Mouse (Mus musculus) midbrain, embryonic 14.5 days (tissue): ENCODE measurements around the gene Brd3. TPM values are rescaled to one million over a fixed set of nuclear protein-coding genes. Genes with fewer than 3 reads are reported as not detected.

ENCODE experiments used
- ATAC-seq: fragments of 200-750 bp; cut with Nextera tagmentation; 2 replicates; pipeline ENCODE4 v1.8.0; 2017; ENCODE audit warnings: moderate number of reproducible peaks, moderate library complexity; ENCODE audit not compliant: low FRiP score, low TSS enrichment
- DNase-seq: peaks from one replicate; pipeline ENCODE4 v3.0.0-alpha.2; 2015
- H3K27ac ChIP-seq: fragments of 300-500 bp; sonication (generic); replicated peaks from 2 replicates; pipeline ENCODE4 v1.5.1; 2014; ENCODE audit warnings: mild to moderate bottlenecking, low read depth, low read length, moderate library complexity
- H3K27me3 ChIP-seq: fragments of 300-500 bp; sonication (generic); 2 replicates; pipeline ENCODE4 v1.6.1; 2014; ENCODE audit warnings: low read length, control low read depth, mixed read lengths; ENCODE audit not compliant: control insufficient read depth, insufficient read depth
- H3K36me3 ChIP-seq: fragments of 300-500 bp; sonication (generic); 2 replicates; pipeline ENCODE4 v1.6.1; 2014; ENCODE audit warnings: low read length, control low read depth; ENCODE audit not compliant: control insufficient read depth, insufficient read depth
- H3K4me1 ChIP-seq: fragments of 300-500 bp; sonication (generic); 2 replicates; pipeline ENCODE4 v1.6.1; 2014; ENCODE audit warnings: mild to moderate bottlenecking, antibody characterized with exemption, low read length, control low read depth; ENCODE audit not compliant: control insufficient read depth, insufficient read depth
- H3K4me2 ChIP-seq: fragments of 300-500 bp; sonication (generic); 2 replicates; pipeline ENCODE4 v1.6.1; 2014; ENCODE audit warnings: mild to moderate bottlenecking, low read length, moderate library complexity
- H3K4me3 ChIP-seq: fragments of 300-500 bp; sonication (generic); replicated peaks from 2 replicates; pipeline ENCODE4 v1.5.1; 2014; ENCODE audit warnings: low read depth, low read length
- H3K9ac ChIP-seq: fragments of 300-500 bp; sonication (generic); replicated peaks from 2 replicates; pipeline ENCODE4 v1.6.1; 2014; ENCODE audit warnings: mild to moderate bottlenecking, low read length, moderate library complexity
- H3K9me3 ChIP-seq: fragments of 300-500 bp; sonication (generic); 2 replicates; pipeline ENCODE4 v1.6.1; 2016; ENCODE audit warnings: low read length, control low read depth, mixed read lengths; ENCODE audit not compliant: control insufficient read depth
- WGBS: fragments of 180-500 bp; shearing (Covaris S2); extraction: QIAGEN DNeasy Blood & Tissue Kit; methylation state at CpG from one replicate; pipeline ENCODE4 v1.1.7; 2014; 5-methylcytosine and 5-hydroxymethylcytosine counted together
- polyA plus RNA-seq: library from polyadenylated mRNA; unstranded; fragments of >200 nt; fragmentation: Nextera tagmentation; extraction: Ambion mirVana; gene quantifications from 2 replicates; pipeline ENCODE4 v1.2.1, GENCODE M21; 2014

The Brd3 gene
- polyA plus RNA-seq, 1 experiment from 2014 or later = 174 TPM

GRCm38 (mm10) chr2:27446812-27447211 is 60.6 kb downstream of the Brd3 start:
- Histone ChIP-seq H3K27me3 (no peaks in the 10 kb centered on the region), H3K4me1 (peaks cover 12% of the 10 kb centered on the region), H3K4me2 (no peak overlapping the region), H3K27ac (no peak overlapping the region), H3K9ac (no peak overlapping the region), H3K9me3 (no peaks in the 10 kb centered on the region), H3K36me3 (peaks cover 74% of the 10 kb centered on the region), H3K4me3 (no peak overlapping the region)
- WGBS = 93% methylated on average over 8 of the region's 8 CpGs
- no peak for DNase-seq
- no peak for ATAC-seq

DNA sequence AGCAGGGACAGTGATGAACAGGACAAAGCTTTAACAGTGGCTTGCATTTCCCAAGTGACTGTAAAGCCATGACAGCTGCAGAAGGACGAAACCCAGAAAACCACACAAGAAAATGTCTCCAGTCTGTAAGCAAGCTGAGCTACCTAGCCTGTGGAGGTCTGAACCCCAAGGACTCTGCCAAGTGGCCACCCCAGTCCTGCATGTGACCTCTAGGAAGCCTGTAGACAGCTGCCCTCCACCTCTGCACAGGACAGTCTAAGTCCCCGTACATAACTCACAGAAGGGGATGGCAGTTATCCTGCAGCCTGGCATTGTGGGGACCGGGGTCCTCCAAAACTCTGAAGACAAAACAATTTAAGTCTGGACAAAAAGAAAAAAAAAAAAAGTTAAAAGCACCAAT is 61.6 kb downstream of the Brd3 start:
- no peak for ATAC-seq
- no peak overlapping the region for H3K4me3 ChIP-seq
- no peak overlapping the region for H3K4me2 ChIP-seq
- H3K9ac ChIP-seq = no peak overlapping the region
- H3K9me3 ChIP-seq = no peaks in the 10 kb centered on the region
- H3K4me1 ChIP-seq = peaks cover 12% of the 10 kb centered on the region
- H3K36me3 ChIP-seq = peaks cover 65% of the 10 kb centered on the region
- DNase-seq = no peak
- no peak overlapping the region for H3K27ac ChIP-seq
- WGBS = 96% methylated on average over 3 of the region's 3 CpGs
- H3K27me3 ChIP-seq = no peaks in the 10 kb centered on the region

DNA sequence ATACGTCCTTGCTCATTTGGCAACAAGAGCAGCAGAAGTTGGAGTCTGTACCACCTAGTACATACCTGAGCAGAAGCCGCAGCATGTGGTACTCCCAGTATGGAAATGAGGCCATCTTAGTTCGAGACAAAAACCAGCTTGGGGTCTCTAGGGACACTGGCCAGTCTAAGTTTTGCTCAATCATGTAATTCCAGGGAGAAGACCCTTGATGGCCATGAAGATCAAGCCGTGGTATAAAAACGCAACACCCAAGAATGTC is 64.1 kb downstream of the Brd3 start:
- peaks cover 41% of the 10 kb centered on the region for H3K36me3 ChIP-seq

DNA sequence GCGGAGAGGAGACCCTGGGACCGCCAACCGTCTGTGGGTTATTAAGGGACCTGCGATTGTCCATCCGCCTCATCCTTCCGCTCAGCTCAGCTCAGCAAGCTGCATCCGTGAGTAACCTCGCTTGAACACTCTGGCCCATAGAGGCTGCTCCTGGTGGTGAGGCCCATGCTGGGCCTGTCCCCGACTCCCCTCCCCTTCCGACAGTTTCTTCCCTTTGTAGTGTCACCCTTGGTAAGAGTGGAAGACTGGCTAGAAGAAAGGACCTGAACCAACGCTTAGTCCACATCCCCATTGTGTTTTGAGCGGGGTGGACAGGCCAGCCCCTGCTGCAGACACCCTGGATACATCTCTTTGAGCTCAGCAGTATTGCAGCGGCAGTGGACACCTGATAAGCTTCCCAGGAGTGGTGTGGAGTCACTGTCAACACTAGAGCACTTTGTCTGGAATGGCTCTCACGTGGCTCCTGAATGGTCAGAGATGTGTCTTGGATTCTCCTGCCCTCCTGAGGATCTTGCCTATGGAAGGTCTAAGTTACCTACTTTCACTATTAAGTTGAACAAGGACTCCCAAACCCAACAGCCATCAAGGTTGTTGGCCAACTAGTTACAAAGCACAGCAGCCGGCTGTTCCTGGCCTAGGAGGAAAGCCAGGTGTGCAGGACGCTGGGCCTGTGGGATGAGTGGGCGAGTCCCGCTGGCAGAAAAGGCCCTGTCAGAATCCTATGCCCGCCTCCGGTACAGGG is 64.6 kb downstream of the Brd3 start:
- Histone ChIP-seq H3K27ac (peak overlapping the region; percentile 68), H3K9ac (peak overlapping the region; percentile 66), H3K27me3 (no peaks in the 10 kb centered on the region), H3K9me3 (no peaks in the 10 kb centered on the region), H3K36me3 (peaks cover 36% of the 10 kb centered on the region), H3K4me2 (peak overlapping the region; percentile 69), H3K4me1 (peaks cover 12% of the 10 kb centered on the region), H3K4me3 (peak overlapping the region; percentile 61)
- DNase-seq = no peak
- ATAC-seq = no peak; the same call in 1 of the 2 replicates
- 35% methylated on average over 20 of the region's 20 CpGs for WGBS

More for the DNA sequence above, 64.1 kb downstream of the Brd3 start:
- Histone ChIP-seq H3K9ac (peak overlapping the region; percentile 66; the same call in 1 of the 2 replicates), H3K4me1 (peaks cover 12% of the 10 kb centered on the region), H3K27me3 (no peaks in the 10 kb centered on the region), H3K9me3 (no peaks in the 10 kb centered on the region), H3K4me3 (peak overlapping the region; percentile 61), H3K27ac (no peak overlapping the region), H3K4me2 (peak overlapping the region; percentile 69)
- DNase-seq (no peak), ATAC-seq (no peak)
- 73% methylated on average over 5 of the region's 5 CpGs for WGBS

GRCm38 (mm10) chr2:27441767-27442707 is 65.4 kb downstream of the Brd3 start, which contains the start of gene Brd3os:
TSS of gene Brd3os (plus strand) at chr2:27442324.
- Histone ChIP-seq H3K4me1 (peaks cover 12% of the 10 kb centered on the region), H3K9ac (peak within 1 kb of the TSS; percentile 66), H3K4me2 (peak within 1 kb of the TSS; percentile 69), H3K9me3 (no peaks in the 10 kb centered on the region), H3K27me3 (no peaks in the 10 kb centered on the region), H3K4me3 (peak within 1 kb of the TSS; percentile 61), H3K36me3 (peaks cover 27% of the 10 kb centered on the region), H3K27ac (peak within 1 kb of the TSS; percentile 75)
- peak; percentile 90 for ATAC-seq
- peak; percentile 99 for DNase-seq
- WGBS = under 1% methylated on average over 36 of the region's 36 CpGs

DNA sequence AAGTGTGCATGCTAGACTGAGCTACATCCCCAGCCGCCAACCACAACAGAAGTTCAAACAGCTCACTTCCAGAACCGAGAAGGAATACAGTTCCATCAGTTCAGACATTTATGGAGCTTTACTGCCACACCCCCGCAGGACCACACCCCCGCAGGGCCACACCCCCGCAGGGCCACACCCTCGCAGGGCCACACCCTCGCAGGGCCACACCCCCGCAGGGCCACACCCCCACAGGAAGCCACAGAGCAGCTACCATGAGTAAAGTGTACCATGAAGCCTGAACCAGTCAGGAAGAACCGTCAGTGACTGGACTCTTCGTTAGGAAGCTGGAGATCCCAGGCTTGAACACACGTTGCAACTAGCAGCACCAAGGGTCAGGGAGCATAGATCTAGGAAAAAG is 69.2 kb downstream of the Brd3 start:
- Histone ChIP-seq H3K4me1 (peaks cover 5% of the 10 kb centered on the region), H3K36me3 (no peaks in the 10 kb centered on the region), H3K9ac (no peak overlapping the region), H3K9me3 (no peaks in the 10 kb centered on the region), H3K4me2 (no peak overlapping the region), H3K4me3 (no peak overlapping the region), H3K27ac (no peak overlapping the region), H3K27me3 (no peaks in the 10 kb centered on the region)
- ATAC-seq (no peak), DNase-seq (no peak)
- 29% methylated on average over 11 of the region's 11 CpGs for WGBS

DNA sequence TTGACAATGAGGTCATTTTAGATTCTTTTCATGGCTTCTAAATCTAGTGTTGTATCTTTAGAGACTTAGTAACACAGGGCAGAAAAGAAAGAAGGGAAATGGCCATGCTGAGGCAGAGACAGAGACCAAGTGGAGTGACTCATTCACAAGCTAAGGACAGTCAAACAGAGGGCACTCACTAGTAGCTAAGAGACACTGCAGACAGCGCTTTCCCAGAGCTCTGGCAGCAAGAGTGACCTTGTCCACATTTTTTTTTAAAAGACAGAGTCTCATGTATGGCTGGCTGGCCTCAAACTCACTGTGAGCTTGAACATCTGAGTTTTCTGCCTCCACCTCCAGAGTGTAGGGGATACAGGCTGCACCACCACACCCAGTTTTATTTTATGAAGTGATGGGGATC is 69.6 kb downstream of the Brd3 start:
- ATAC-seq = no peak
- Histone ChIP-seq H3K4me1 (peaks cover under 1% of the 10 kb centered on the region), H3K4me2 (no peak overlapping the region), H3K27ac (no peak overlapping the region), H3K36me3 (no peaks in the 10 kb centered on the region), H3K9ac (no peak overlapping the region), H3K27me3 (no peaks in the 10 kb centered on the region), H3K4me3 (no peak overlapping the region), H3K9me3 (no peaks in the 10 kb centered on the region)
- no peak for DNase-seq
- WGBS = 57% methylated on average over 1 of the region's 1 CpGs

DNA sequence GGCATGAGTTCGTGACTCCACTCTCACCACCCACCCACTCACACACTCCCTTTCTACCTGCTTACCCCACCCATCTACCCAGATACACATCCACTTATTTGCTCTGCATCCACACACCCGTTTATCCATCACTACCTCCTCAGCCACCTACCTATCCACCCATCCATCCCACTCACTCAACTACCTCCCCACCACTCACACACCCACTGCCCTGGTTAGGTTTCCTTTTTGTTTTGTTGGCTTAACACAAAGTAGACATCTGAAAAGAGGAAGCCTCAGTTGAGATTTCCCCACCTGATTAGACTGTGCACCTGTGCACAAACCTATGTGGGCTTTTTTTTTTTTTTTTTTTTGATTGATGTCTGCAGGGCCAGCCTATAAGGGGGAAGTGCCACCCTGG is 74.9 kb downstream of the Brd3 start:
- Histone ChIP-seq H3K4me2 (no peak overlapping the region), H3K27ac (no peak overlapping the region), H3K4me3 (no peak overlapping the region), H3K4me1 (peaks cover 4% of the 10 kb centered on the region; the same call in 1 of the 2 replicates), H3K9ac (no peak overlapping the region), H3K36me3 (no peaks in the 10 kb centered on the region), H3K27me3 (no peaks in the 10 kb centered on the region), H3K9me3 (no peaks in the 10 kb centered on the region)
- DNase-seq (no peak), ATAC-seq (no peak)
- 81% methylated on average over 2 of the region's 2 CpGs for WGBS
